Mouse (Mus musculus) heart, embryonic 15.5 days (tissue): ENCODE measurements around the gene Irf2. TPM values are rescaled to one million over a fixed set of nuclear protein-coding genes. Genes with fewer than 3 reads are reported as not detected.

Experiments used
- ATAC-seq: fragments of 200-750 bp; cut with Nextera tagmentation; replicated peaks from 2 replicates; pipeline ENCODE4 v1.8.0; 2017; ENCODE audit warnings: low read depth, moderate TSS enrichment; ENCODE audit not compliant: insufficient number of reproducible peaks, insufficient read depth, low FRiP score
- H3K27ac ChIP-seq: fragments of 300-500 bp; sonication (generic); 2 replicates; pipeline ENCODE4 v1.5.1; 2015; ENCODE audit warnings: mild to moderate bottlenecking, inconsistent platforms
- H3K27me3 ChIP-seq: fragments of 300-500 bp; sonication (generic); 2 replicates; pipeline ENCODE4 v1.6.1; 2015; ENCODE audit warnings: inconsistent platforms
- H3K36me3 ChIP-seq: fragments of 300-500 bp; sonication (generic); 2 replicates; pipeline ENCODE4 v1.6.1; 2015; ENCODE audit warnings: mild to moderate bottlenecking, inconsistent platforms
- H3K4me1 ChIP-seq: fragments of 300-500 bp; sonication (generic); replicated peaks from 2 replicates; pipeline ENCODE4 v1.6.1; 2015; ENCODE audit warnings: inconsistent platforms
- H3K4me2 ChIP-seq: fragments of 300-500 bp; sonication (generic); 2 replicates; pipeline ENCODE4 v1.6.1; 2015; ENCODE audit warnings: inconsistent platforms, mild to moderate bottlenecking, moderate library complexity
- H3K4me3 ChIP-seq: fragments of 300-500 bp; sonication (generic); 2 replicates; pipeline ENCODE4 v1.5.1; 2015; ENCODE audit warnings: mild to moderate bottlenecking, inconsistent platforms
- H3K9ac ChIP-seq: fragments of 300-500 bp; sonication (generic); 2 replicates; pipeline ENCODE4 v1.6.1; 2015; ENCODE audit warnings: mild to moderate bottlenecking, inconsistent platforms
- H3K9me3 ChIP-seq: fragments of 300-500 bp; sonication (generic); replicated peaks from 2 replicates; pipeline ENCODE4 v1.6.1; 2016; ENCODE audit warnings: inconsistent platforms
- WGBS: fragments of 180-500 bp; shearing (Covaris S2); methylation state at CpG from one replicate; pipeline ENCODE4 v1.1.7; 2015; ENCODE audit warnings: mixed read lengths; 5-methylcytosine and 5-hydroxymethylcytosine counted together
- polyA plus RNA-seq: library from polyadenylated mRNA; unstranded; fragments of >200 nt; fragmentation: Nextera tagmentation; extraction: Ambion mirVana; gene quantifications from 2 replicates; pipeline ENCODE4 v1.2.1, GENCODE M21; 2015

Irf2 gene
- polyA plus RNA-seq, 1 experiment from 2014 or later: 19.9 TPM

DNA sequence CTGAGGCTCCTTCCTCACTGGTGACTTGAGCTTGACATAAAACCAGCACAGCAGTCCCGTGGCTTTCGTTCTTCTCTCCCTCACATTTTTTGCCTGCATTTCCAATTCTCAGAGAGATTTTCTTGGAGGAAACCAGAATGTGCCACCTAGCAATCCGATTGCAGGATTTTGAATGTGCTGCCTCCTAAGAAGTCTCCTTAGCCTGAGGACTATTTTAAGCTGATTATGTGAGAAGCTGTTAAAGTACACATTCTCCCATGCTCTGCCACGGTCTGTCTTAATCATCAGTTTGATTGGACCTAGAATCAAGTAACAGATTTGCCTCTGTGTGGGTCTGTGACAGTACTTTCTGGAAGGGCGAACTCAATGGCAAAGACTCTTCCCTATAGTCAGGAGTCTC, 123.0 kb downstream of the Irf2 start:
- Histone ChIP-seq H3K9me3 (no peaks in the 10 kb centered on the region), H3K27me3 (no peaks in the 10 kb centered on the region), H3K27ac (no peak overlapping the region), H3K4me2 (no peak overlapping the region), H3K4me1 (0 out of 2 replicates have a peak, but pooled peaks cover 4% of the 10 kb centered on the region), H3K4me3 (no peak overlapping the region), H3K9ac (no peak overlapping the region), H3K36me3 (no peaks in the 10 kb centered on the region)
- WGBS: 82% methylated on average over 5 of the region's 5 CpGs
- no peak for ATAC-seq

- H3K9me3 ChIP-seq: no peaks in the 10 kb centered on the region
- WGBS: 74% methylated on average over 1 of the region's 1 CpGs
- H3K27ac ChIP-seq: no peak overlapping the region
- H3K36me3 ChIP-seq: no peaks in the 10 kb centered on the region
- ATAC-seq: no peak
- H3K27me3 ChIP-seq: no peaks in the 10 kb centered on the region
- H3K4me3 ChIP-seq: no peak overlapping the region
- H3K4me2 ChIP-seq: no peak overlapping the region
- H3K9ac ChIP-seq: no peak overlapping the region
- H3K4me1 ChIP-seq: peaks cover 18% of the 10 kb centered on the region
Measured at GRCm38 (mm10) chr8:46865428-46865827, 125.9 kb downstream of the Irf2 start.

DNA sequence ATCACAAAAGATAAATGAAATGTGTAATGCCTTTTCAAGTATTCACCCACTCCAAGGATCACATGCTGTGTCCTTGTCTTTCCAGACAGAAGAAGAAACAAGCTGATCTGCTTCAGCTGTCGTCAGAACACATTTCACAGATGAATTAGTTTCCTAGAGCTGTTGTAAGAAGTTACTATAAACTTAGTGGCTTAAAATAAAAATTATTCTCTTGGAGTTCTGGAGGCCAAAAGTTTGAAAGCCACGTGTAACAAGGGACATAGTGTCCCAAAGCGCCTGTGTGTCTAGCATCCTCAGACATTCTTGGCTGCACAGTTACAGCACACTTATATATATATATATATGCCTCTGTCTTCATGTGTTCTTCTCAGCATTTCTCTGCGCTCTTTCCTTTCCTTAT, 127.9 kb downstream of the Irf2 start:
- 54% methylated on average over 4 of the region's 4 CpGs for WGBS
- no peak overlapping the region for H3K4me3 ChIP-seq
- no peaks in the 10 kb centered on the region for H3K9me3 ChIP-seq
- H3K27me3 ChIP-seq: no peaks in the 10 kb centered on the region
- no peak overlapping the region for H3K4me2 ChIP-seq
- peaks cover 18% of the 10 kb centered on the region for H3K4me1 ChIP-seq
- H3K9ac ChIP-seq: no peak overlapping the region
- no peaks in the 10 kb centered on the region for H3K36me3 ChIP-seq
- no peak overlapping the region for H3K27ac ChIP-seq
- ATAC-seq: no peak

DNA sequence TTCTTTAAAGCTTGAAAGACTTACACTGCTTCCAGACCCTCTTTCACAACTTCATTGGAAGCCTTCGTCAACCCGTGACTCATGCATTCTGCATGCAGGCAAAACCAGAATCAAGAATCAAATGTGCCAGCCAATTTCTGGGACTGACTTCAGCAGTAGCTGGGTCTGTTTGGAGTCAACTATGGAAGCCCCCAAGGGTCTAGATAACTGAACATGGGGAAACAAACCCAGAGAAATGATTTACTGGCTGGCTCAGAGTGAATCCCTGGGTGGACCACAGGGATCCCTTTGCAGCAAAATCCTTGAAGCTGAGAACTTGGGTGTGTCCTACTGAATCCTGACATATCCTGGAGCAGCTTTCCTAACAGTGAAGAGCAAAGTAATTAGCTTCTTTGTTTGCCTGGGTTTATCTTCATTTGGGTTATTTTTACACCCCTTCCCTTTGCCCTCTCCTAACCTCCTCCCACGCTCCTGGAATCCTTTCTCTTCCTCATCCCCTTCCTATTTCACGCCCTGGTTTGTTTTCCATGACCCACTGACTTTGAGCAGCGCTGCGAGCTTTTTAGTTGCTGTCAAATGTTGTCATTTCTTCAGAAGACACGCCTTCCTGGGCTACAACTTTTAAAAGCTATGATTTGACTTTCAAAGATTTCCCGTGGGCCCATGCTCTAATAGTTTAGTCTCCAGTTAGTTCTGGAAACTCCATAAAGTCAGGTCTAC, 129.0 kb downstream of the Irf2 start:
- H3K9ac ChIP-seq: no peak overlapping the region
- no peaks in the 10 kb centered on the region for H3K36me3 ChIP-seq
- no peak for ATAC-seq
- peaks cover 18% of the 10 kb centered on the region for H3K4me1 ChIP-seq
- peak overlapping the region; percentile 56 for H3K27ac ChIP-seq
- H3K4me2 ChIP-seq: no peak overlapping the region
- H3K27me3 ChIP-seq: no peaks in the 10 kb centered on the region
- WGBS: 55% methylated on average over 8 of the region's 8 CpGs
- no peak overlapping the region for H3K4me3 ChIP-seq
- no peaks in the 10 kb centered on the region for H3K9me3 ChIP-seq

DNA sequence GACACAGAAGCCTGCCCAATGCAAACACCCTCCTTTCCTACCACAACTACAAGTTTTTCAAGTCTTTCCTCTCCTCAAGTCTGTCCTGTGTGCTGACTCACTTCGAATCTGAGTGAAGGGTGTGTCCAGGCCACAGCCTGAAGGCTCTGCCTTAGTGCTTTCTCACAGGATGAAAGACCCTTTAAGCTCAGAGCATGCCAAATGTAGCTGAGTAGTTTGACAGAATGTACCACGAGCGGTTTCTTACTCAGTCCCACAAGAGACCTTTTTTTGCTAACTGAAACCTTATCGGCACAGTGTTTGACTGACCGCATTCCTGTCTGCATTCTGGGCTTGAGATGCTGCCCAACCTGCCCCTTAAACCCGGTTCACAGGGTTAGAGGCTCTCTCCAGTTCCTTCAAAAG, 130.0 kb downstream of the Irf2 start:
- WGBS: 28% methylated on average over 6 of the region's 6 CpGs
- peak overlapping the region; percentile 56 for H3K27ac ChIP-seq
- ATAC-seq: 0 out of 2 replicates have a peak, but pooled peaks have one; percentile 31

DNA sequence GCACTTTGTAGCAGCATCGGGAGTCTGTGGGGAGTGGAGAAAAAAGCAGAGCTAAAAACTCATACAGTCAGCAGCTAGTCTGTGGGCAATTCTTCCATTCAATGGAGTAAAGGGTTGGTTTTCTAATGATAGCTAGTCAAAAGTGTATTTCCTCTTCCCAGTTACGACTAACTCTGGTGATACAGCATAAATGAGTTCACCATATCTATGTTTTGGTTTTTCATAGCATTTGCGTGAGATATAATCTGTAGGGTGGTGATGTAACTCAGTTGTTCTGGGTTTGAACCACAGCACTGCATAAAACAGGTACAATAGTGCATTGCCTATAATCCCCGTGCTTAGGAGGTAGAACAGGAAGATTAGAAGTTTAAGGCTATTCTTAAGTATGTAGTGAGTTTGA, 131.6 kb downstream of the Irf2 start:
- H3K4me1 ChIP-seq: peaks cover 22% of the 10 kb centered on the region
- H3K27ac ChIP-seq: no peak overlapping the region
- H3K27me3 ChIP-seq: no peaks in the 10 kb centered on the region
- H3K9ac ChIP-seq: no peak overlapping the region
- no peak overlapping the region for H3K4me2 ChIP-seq
- ATAC-seq: no peak
- H3K9me3 ChIP-seq: no peaks in the 10 kb centered on the region
- H3K4me3 ChIP-seq: no peak overlapping the region
- 84% methylated on average over 4 of the region's 4 CpGs for WGBS
- H3K36me3 ChIP-seq: no peaks in the 10 kb centered on the region

More for the DNA sequence above, 130.0 kb downstream of the Irf2 start:
- no peak overlapping the region for H3K4me3 ChIP-seq
- no peak overlapping the region for H3K9ac ChIP-seq
- H3K4me1 ChIP-seq: peaks cover 18% of the 10 kb centered on the region
- H3K27me3 ChIP-seq: no peaks in the 10 kb centered on the region
- H3K36me3 ChIP-seq: no peaks in the 10 kb centered on the region
- no peak overlapping the region for H3K4me2 ChIP-seq
- no peaks in the 10 kb centered on the region for H3K9me3 ChIP-seq

DNA sequence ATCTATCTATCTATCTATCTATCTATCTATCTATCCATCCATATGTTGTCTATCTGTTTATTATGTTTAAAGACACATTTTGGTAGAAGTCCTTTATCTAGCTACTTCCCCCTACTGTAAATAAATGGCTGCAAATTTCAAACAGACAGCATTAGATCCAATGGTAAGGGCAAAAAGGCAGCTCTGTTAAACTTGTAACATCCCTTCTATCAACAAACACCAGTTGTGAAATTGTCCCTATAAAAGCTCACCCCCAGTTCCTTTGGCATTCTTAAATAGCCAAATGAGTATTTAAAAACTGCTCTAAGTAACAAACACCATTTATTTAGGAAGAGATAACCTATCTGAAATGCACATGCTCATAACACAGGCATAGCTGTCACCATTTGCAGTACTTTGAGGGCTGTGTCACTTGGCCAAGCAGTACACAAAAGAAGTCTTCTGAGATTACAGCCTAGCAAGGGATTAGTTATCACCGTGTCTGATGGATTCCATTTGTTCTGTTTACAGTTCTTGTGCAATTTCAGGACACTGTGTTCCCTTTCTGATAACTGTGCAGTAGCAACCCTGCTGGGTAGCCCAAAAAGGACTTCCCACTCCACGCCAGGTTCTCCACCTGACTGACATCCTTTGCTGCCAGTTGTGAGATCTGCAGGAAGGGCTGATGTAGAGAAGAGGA, 136.2 kb downstream of the Irf2 start:
- H3K27me3 ChIP-seq: no peaks in the 10 kb centered on the region
- no peak overlapping the region for H3K9ac ChIP-seq
- H3K4me1 ChIP-seq: 0 out of 2 replicates have a peak, but pooled peaks cover 7% of the 10 kb centered on the region
- no peak overlapping the region for H3K4me3 ChIP-seq
- H3K36me3 ChIP-seq: no peaks in the 10 kb centered on the region
- WGBS: 24% methylated on average over 2 of the region's 2 CpGs
- H3K9me3 ChIP-seq: no peaks in the 10 kb centered on the region
- ATAC-seq: peak; percentile 18; the same call in 1 of the 2 replicates
- no peak overlapping the region for H3K27ac ChIP-seq
- no peak overlapping the region for H3K4me2 ChIP-seq

GRCm38 (mm10) chr8:46881348-46881747, 141.8 kb downstream of the Irf2 start:
- H3K9me3 ChIP-seq: no peaks in the 10 kb centered on the region
- WGBS: 73% methylated on average over 6 of the region's 6 CpGs
- ATAC-seq: no peak

DNA sequence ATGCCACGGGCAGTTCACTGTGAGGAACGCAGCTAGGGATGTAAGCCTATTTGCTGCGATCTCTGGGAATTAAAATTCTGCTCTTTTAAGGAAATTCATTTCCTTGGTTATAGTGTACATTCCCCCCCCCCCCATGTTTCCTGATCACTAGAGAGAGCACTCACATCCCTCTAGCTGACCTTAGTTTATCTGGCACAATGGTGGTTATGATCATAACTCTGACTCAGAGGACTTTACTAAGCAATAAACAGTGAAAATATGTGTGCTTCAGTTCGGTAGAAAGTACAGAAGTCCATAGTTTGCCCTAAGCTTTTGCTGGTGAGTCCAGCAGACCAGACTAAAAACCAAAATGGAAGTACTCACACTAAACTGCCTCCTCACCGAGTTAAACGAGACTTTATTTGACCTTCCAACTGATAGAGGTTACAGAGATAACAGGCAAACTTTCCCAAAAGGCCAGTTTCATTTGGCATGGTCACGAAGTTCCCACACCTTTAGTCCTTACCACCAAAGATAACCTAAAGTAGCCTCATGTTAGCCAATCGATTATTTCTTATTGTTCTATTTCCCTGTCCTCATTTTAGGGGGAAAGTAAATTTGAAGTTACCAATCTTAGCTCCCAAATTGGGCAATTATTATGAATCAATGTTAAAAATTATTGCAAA, 142.4 kb downstream of the Irf2 start:
- no peak for ATAC-seq
- Histone ChIP-seq H3K4me2 (no peak overlapping the region), H3K27ac (no peak overlapping the region), H3K4me3 (no peak overlapping the region), H3K4me1 (no peaks in the 10 kb centered on the region), H3K9ac (no peak overlapping the region), H3K27me3 (no peaks in the 10 kb centered on the region), H3K9me3 (no peaks in the 10 kb centered on the region), H3K36me3 (no peaks in the 10 kb centered on the region)
- WGBS: 68% methylated on average over 8 of the region's 8 CpGs

More at GRCm38 (mm10) chr8:46881348-46881747, 141.8 kb downstream of the Irf2 start:
- no peak overlapping the region for H3K27ac ChIP-seq
- H3K9ac ChIP-seq: no peak overlapping the region
- no peaks in the 10 kb centered on the region for H3K27me3 ChIP-seq
- H3K4me1 ChIP-seq: 0 out of 2 replicates have a peak, but pooled peaks cover under 1% of the 10 kb centered on the region
- no peaks in the 10 kb centered on the region for H3K36me3 ChIP-seq
- H3K4me2 ChIP-seq: no peak overlapping the region
- H3K4me3 ChIP-seq: no peak overlapping the region

DNA sequence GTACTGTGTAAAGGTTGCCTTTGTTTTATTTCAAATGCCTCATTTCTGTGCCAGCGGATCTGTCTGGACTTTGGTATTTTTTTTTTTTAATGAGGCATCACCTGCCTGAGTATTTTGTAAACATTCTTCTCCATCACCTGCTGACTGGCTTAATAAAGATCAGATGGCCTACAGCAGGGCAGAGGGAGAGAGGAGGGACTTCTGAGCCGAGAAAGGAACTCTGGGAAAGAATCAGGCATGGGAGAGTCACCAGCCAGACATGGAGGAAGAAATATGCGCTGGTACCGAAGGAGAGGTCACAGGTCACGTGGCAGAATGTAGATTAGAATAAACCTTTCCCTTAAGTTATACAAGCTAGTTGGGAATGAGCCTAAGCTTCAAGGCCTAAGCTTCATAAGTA, 143.2 kb downstream of the Irf2 start:
- WGBS: 53% methylated on average over 5 of the region's 5 CpGs
- Histone ChIP-seq H3K27me3 (no peaks in the 10 kb centered on the region), H3K4me1 (no peaks in the 10 kb centered on the region), H3K4me2 (no peak overlapping the region), H3K9me3 (no peaks in the 10 kb centered on the region), H3K36me3 (no peaks in the 10 kb centered on the region), H3K4me3 (no peak overlapping the region), H3K27ac (no peak overlapping the region), H3K9ac (no peak overlapping the region)
- ATAC-seq: no peak

DNA sequence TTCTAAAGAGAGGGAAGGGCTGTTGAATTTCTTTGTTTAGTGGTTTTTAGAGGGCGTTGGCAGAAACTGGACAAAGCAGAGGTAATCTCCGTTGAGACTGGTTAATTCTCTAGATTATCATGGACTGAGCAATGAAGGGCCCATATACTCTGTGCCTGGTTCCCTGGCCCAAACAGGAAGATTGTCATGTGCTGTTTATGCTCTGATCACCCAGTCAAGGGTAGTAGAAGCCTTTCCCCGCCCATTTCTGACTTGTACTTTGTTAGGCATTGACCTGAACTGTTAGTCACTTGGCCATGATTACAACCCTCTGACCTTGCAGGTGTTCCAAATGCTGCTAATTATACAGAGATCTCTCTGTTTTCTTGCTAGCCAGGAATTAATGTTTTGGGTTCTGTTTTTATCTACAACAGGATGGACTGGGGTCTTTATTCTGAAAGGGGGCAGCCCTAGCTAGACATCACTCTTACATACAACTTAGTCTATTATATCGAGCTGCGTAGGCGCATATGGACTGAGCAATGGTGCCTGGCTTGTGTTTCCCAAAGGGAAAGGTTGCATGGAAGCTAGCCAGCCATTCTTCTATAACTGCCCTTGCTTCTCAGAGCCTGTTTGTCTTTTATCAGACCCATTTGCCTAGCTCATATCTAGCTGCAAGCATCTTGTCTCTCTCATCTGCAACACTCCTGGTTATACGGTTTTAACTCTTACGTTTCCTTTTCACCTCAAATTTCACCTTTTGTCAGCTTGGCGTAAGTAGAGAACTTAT, 143.9 kb downstream of the Irf2 start:
- H3K4me1 ChIP-seq: peaks cover 6% of the 10 kb centered on the region
- no peak overlapping the region for H3K4me3 ChIP-seq
- H3K9ac ChIP-seq: no peak overlapping the region
- H3K27ac ChIP-seq: no peak overlapping the region
- no peaks in the 10 kb centered on the region for H3K9me3 ChIP-seq
- no peak overlapping the region for H3K4me2 ChIP-seq
- WGBS: 77% methylated on average over 9 of the region's 9 CpGs
- H3K36me3 ChIP-seq: no peaks in the 10 kb centered on the region
- H3K27me3 ChIP-seq: no peaks in the 10 kb centered on the region
- ATAC-seq: no peak
